Mouse (Mus musculus) kidney, postnatal 36 days (tissue): ENCODE measurements at regions not wholly inside any gene's neighbourhood (a gene's known extent, or its start where the extent isn't known, plus 50 kb on each side); places are given as distances from the start of the nearest gene placed in this dataset.

Experiments used
- DNase-seq, 2 experiments: peaks; one replicate each; pipeline ENCODE4 v3.0.0; 2021 to 2022; ENCODE audit warnings: mixed read lengths in 2 of 2

DNA sequence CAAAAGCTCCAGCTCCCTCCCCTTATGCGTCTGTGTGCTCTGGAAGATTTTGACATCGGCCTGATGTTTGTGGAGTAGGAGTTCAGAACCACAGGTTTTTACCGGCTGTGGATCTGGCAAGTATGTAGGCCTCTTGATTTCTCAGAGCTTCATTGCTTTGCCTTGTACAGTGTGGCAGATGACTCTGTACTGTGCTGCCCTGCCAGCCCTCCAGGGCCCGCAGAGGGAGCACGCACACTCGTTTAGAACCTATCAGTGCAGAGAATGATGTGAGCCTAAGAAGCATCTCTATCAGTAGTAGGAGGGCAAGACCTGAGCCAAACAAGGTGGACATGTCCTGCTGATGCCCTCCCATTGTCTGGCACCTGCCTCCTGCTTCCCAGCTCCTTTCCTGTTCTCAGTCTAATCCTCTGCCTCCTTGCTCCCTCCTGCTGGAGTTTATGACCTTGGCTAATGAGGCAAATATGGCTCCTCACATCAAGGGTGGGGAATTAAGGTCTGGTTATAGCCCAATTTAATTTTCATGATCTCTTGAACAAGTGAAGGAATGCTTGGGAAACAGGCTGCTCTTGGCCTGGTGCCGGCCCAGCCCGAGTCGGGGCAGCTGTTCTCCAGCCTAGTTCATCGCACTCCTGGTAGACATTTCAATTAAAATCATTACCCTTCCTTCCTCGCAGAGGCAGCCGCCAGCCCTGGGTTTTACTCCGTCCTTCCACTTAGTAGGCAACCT, 344.5 kb downstream of the Tmem38b start:
- peak in 1 of 2 experiments; percentile 4 for DNase-seq

GRCm38 (mm10) chr4:54184213-54184612, 358.4 kb downstream of the Tmem38b start:
- no peak for DNase-seq

GRCm38 (mm10) chr4:54195734-54196133, 369.9 kb downstream of the Tmem38b start:
- no peak for DNase-seq

DNA sequence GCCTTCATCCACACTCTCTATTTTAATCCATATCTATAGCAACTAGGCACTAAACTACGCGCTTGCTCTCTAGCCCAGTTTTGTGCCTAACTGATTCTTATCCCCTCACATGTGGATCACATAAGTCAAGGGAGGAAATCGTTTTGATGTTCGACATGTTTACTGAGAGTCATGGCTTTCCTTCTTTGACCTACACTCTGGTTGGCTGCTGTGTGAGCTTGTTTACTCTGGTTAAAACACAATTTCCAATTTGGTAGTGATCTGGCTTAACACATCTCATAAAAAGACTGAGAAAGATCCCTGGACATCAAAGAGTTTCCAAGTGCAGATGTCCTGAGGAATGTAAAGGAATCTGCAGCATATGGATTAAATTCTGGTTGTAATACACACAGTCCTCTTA, 376.6 kb downstream of the Tmem38b start:
- no peak for DNase-seq

DNA sequence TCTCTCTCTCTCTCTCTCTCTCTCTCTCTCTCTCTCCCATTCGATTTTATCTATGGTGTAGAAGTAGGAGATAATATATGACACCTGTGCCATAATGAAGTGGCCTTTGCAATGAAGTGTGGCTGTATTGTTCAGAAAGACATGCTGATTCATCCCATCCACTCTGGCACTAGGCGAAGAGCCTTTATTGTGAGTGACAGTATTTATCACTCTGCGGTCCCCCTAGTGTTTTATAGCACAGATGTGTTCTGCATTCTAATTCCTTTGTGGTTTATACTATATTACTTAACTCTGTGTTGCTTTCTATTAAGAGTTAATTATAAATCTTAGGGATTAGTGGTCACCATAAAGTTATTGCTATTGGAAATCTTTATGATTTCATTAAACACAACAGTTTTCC, 398.7 kb downstream of the Tmem38b start:
- no peak for DNase-seq
